Mouse (Mus musculus): ENCODE results near the gene Ccnf. TPM values are rescaled to one million over a fixed set of nuclear protein-coding genes. Genes with fewer than 3 reads are reported as not detected.

Ccnf gene
- total and polyA plus RNA-seq, 3 experiments = 65.1 to 87.0 (median 73.4) TPM

DNA sequence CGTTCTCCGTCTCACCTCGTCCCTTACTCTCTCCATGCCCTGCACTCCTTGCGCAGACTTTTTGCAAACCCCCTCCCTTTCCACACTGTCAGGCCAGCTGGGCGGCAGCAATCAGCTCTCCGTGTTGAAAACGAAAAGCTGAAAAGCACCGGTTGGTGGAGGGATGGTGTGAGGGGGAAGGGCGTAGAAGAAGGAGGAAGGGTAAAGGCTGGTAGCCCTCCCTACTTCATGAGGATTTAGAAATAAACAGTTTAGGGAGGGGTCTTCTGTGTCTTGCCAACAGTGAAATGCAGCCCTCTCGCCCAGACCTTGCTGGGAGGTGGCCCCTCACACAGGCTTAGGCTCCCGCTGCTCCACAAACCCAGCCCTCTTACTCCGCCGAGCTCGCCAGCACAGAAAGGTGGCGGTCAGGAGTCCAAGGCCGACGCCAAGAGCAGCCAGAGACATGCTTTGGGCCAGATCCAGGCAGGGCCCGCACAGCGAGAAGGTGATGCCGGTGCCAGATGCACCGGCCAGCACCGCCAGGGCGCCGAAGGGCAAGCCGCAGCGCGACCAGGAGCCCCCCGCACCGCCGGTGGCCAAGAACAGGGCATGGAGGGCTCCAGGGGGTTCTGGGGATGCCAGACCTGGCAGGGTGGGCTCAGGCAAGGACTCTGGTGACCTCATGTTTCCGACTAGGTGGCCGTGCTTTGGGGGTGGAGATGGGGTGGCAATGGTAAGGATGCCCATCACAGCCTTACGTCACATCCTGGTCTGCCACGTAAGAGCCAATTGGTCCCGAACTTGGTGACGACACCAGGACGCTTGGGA is 39.4 kb downstream of the Ccnf start:
- TF ChIP-seq GATA1 (IDR thresholded peaks at IDR 0.05; ENCODE audit: borderline replicate concordance, low read length) (no peak), CTCF (IDR thresholded peaks at IDR 0.05; ENCODE audit: low read depth, low read length) (no peak), POLR2AphosphoS5 (IDR thresholded peaks at IDR 0.05; ENCODE audit: insufficient replicate concordance, low read depth, low read length) (no peak), TAL1 (conservative IDR thresholded peaks at IDR 0.05; ENCODE audit: low read depth, low read length) (no peak), GATA2 (IDR thresholded peaks at IDR 0.05; ENCODE audit: borderline replicate concordance, low read depth, low read length) (no peak)
- Histone ChIP-seq H3K36me3 (replicated peaks) (peaks cover 53% of the 10 kb centered on the region), H3K4me1 (ENCODE audit: insufficient read depth, low read depth, low read length) (peaks cover 84% of the 10 kb centered on the region), H3K27me3 (ENCODE audit: insufficient read depth, low read length) (no peaks in the 10 kb centered on the region), H3K9me3 (replicated peaks) (no peaks in the 10 kb centered on the region), H3K4me3 (ENCODE audit: low read depth, low read length) (peak overlapping the region; percentile 48; the same call in 1 of the 2 replicates)
- no peak for DNase-seq (ENCODE audit: low spot score)
- no peak for ATAC-seq (ENCODE audit: extremely low read depth, insufficient number of reproducible peaks, low FRiP score, poor library complexity, severe bottlenecking)

DNA sequence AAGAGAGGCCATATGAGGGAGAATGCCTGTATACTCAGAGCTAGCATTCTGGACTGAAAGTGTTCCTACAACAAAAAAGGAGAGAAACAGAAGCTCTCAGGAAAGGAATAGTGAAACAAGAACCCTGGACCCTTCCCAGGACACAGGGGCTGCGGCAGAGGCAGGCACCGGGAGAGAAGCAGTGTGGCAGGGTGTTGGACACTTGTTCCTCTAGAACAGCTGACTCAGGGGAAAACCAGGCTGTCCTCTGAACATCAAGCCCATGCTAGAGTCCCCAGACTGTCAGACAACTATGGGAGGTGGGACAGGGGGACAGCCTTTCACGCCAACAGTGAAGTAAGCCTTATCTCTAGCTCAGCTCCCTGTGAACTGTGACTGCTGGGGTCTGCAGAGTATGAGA is 40.7 kb downstream of the Ccnf start:
- H3K27me3 ChIP-seq (ENCODE audit: insufficient read depth, low read length) = no peaks in the 10 kb centered on the region

DNA sequence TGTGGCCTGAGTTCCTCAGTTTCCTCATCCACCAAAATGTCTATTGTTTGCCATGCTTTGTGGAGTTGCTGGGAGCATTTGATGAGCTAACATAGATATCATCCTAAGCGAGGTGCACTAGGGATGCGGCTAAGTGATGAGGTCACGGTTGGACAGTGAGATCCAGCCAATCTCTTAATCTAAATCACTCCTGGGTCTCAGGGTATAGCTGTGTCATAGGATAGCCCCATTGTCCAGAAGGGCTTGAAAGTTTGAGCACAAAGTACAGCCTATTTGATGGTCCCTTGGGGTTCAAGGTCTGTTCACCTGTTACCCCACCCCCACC is 41.4 kb downstream of the Ccnf start:
- ATAC-seq (ENCODE audit: extremely low read depth, insufficient number of reproducible peaks, low FRiP score, poor library complexity, severe bottlenecking) (no peak), DNase-seq (ENCODE audit: low spot score) (no peak)
- no peaks in the 10 kb centered on the region for H3K27me3 ChIP-seq (ENCODE audit: insufficient read depth, low read length)
- H3K4me3 ChIP-seq (ENCODE audit: low read depth, low read length) = no peak overlapping the region
- peaks cover 84% of the 10 kb centered on the region for H3K4me1 ChIP-seq (ENCODE audit: insufficient read depth, low read depth, low read length)
- H3K9me3 ChIP-seq (replicated peaks) = no peaks in the 10 kb centered on the region
- TF ChIP-seq TAL1 (conservative IDR thresholded peaks at IDR 0.05; ENCODE audit: low read depth, low read length) = no peak
- TF ChIP-seq GATA2 (IDR thresholded peaks at IDR 0.05; ENCODE audit: borderline replicate concordance, low read depth, low read length) = no peak
- no peak for TF ChIP-seq GATA1 (IDR thresholded peaks at IDR 0.05; ENCODE audit: borderline replicate concordance, low read length)
- H3K36me3 ChIP-seq (replicated peaks) = peaks cover 34% of the 10 kb centered on the region

More for the DNA sequence above, 40.7 kb downstream of the Ccnf start:
- no peak for TF ChIP-seq GATA2 (IDR thresholded peaks at IDR 0.05; ENCODE audit: borderline replicate concordance, low read depth, low read length)
- TF ChIP-seq CTCF (IDR thresholded peaks at IDR 0.05; ENCODE audit: low read depth, low read length) = no peak
- no peak for TF ChIP-seq POLR2AphosphoS5 (IDR thresholded peaks at IDR 0.05; ENCODE audit: insufficient replicate concordance, low read depth, low read length)
- no peak for TF ChIP-seq GATA1 (IDR thresholded peaks at IDR 0.05; ENCODE audit: borderline replicate concordance, low read length)
- TF ChIP-seq TAL1 (conservative IDR thresholded peaks at IDR 0.05; ENCODE audit: low read depth, low read length) = no peak
- peaks cover 41% of the 10 kb centered on the region for H3K36me3 ChIP-seq (replicated peaks)
- DNase-seq (ENCODE audit: low spot score) (no peak), ATAC-seq (ENCODE audit: extremely low read depth, insufficient number of reproducible peaks, low FRiP score, poor library complexity, severe bottlenecking) (no peak)
- H3K4me3 ChIP-seq (ENCODE audit: low read depth, low read length) = peak overlapping the region; percentile 45; the same call in 1 of the 2 replicates
- peaks cover 84% of the 10 kb centered on the region for H3K4me1 ChIP-seq (ENCODE audit: insufficient read depth, low read depth, low read length)
- H3K9me3 ChIP-seq (replicated peaks) = no peaks in the 10 kb centered on the region

DNA sequence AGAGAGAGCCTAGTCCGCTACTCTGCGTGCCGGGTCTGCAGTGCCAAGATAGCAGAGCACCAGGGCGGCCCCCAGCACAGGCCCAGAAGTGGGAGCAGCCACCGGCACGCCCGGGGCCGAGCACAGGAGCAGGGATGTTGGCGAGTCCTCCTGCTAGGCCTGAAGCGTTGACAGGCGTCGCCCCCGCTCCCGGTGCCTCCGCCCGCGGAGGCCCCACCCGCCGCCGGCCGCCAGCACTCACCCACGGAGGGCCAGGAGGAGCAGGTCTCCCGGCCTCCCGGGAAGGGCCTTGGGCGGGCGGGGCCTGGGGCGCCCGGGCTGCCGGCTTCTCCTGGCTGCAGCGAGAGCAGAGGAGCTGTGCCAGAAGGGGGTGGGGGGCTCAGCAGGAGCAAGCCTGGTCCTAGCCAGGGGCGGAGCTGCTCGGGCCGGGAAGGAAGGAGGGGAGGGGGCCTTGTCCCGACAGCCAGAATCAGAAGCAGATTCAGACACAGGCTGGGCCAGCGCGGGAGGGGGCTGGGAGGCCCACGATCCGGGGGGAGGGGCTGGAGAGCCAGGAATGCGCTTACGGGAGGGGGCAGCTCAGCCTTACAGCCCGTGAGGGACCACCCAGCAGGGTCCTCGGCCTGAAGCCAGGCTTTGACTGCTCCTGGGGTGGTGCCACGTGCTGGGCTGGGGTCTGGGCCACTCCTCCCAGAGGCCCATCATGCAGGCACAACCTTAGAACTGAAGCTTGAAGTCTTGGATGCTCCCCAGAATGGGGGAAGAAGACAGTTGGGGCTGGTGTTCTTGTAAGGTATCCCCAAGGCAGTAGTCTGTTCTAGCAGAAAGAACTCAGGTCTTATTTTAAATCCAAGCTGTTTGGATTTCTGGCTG is 42.0 kb downstream of the Ccnf start, which contains the start of gene Ntn3:
Gene Ntn3, minus strand, starts transcription at position 489 of the 873 bp plus-strand sequence.
- peaks cover 34% of the 10 kb centered on the region for H3K36me3 ChIP-seq (replicated peaks)
- ATAC-seq (ENCODE audit: extremely low read depth, insufficient number of reproducible peaks, low FRiP score, poor library complexity, severe bottlenecking) (no peak), DNase-seq (ENCODE audit: low spot score) (peak; percentile 70)
- H3K27me3 ChIP-seq (ENCODE audit: insufficient read depth, low read length) = no peaks in the 10 kb centered on the region
- H3K9me3 ChIP-seq (replicated peaks) = no peaks in the 10 kb centered on the region
- peak within 1 kb of the TSS; percentile 97 for H3K4me3 ChIP-seq (ENCODE audit: low read depth, low read length)
- no peak for TF ChIP-seq GATA1 (IDR thresholded peaks at IDR 0.05; ENCODE audit: borderline replicate concordance, low read length)
- no peak for TF ChIP-seq GATA2 (IDR thresholded peaks at IDR 0.05; ENCODE audit: borderline replicate concordance, low read depth, low read length)
- no peak for TF ChIP-seq POLR2AphosphoS5 (IDR thresholded peaks at IDR 0.05; ENCODE audit: insufficient replicate concordance, low read depth, low read length)
- no peak for TF ChIP-seq CTCF (IDR thresholded peaks at IDR 0.05; ENCODE audit: low read depth, low read length)
- TF ChIP-seq TAL1 (conservative IDR thresholded peaks at IDR 0.05; ENCODE audit: low read depth, low read length) = no peak; the same call in 1 of the 2 replicates
- H3K4me1 ChIP-seq (ENCODE audit: insufficient read depth, low read depth, low read length) = peaks cover 86% of the 10 kb centered on the region

DNA sequence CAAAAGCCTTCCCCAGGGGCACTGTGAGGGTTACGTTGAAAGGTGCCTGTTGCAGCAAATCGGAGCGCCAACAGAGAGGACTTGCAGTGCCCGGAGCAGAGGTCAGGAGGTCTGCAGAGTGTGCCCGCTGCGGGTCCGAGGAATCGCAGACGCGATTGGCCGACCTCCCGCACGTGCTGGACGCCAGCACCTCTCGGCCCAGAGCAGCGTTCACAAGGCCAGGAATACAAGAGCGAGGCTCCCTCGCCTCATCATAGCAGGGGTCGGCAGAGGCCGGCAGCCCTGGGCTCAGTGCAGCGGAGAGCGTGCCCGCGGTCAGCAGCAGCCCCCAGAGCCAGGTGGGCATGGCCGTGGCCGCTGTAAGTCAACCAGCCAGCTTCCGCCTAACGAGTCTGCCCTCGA is 42.6 kb downstream of the Ccnf start:
- DNase-seq (ENCODE audit: low spot score) (no peak), ATAC-seq (ENCODE audit: extremely low read depth, insufficient number of reproducible peaks, low FRiP score, poor library complexity, severe bottlenecking) (no peak)
- H3K36me3 ChIP-seq (replicated peaks) = peaks cover 30% of the 10 kb centered on the region
- H3K9me3 ChIP-seq (replicated peaks) = no peaks in the 10 kb centered on the region
- no peak for TF ChIP-seq GATA1 (IDR thresholded peaks at IDR 0.05; ENCODE audit: borderline replicate concordance, low read length)
- no peak for TF ChIP-seq TAL1 (conservative IDR thresholded peaks at IDR 0.05; ENCODE audit: low read depth, low read length)
- TF ChIP-seq GATA2 (IDR thresholded peaks at IDR 0.05; ENCODE audit: borderline replicate concordance, low read depth, low read length) = no peak
- TF ChIP-seq CTCF (IDR thresholded peaks at IDR 0.05; ENCODE audit: low read depth, low read length) = no peak
- no peak for TF ChIP-seq POLR2AphosphoS5 (IDR thresholded peaks at IDR 0.05; ENCODE audit: insufficient replicate concordance, low read depth, low read length)
- H3K4me1 ChIP-seq (ENCODE audit: insufficient read depth, low read depth, low read length) = peaks cover 90% of the 10 kb centered on the region
- H3K27me3 ChIP-seq (ENCODE audit: insufficient read depth, low read length) = no peaks in the 10 kb centered on the region
- peak overlapping the region; percentile 97 for H3K4me3 ChIP-seq (ENCODE audit: low read depth, low read length)

Measured in G1E (cell line).